Mouse (Mus musculus): ENCODE results near the gene Srl. TPM values are rescaled to one million over a fixed set of nuclear protein-coding genes. Genes with fewer than 3 reads are reported as not detected.
"Not testable (repeated sequence)": the region's sequence is repeated elsewhere in the genome, so short reads cannot be mapped to it uniquely, and the experiment has no call there.

The Srl gene
- total RNA-seq, 2 experiments from 2014 or later, result 35.9 to 108 TPM

DNA sequence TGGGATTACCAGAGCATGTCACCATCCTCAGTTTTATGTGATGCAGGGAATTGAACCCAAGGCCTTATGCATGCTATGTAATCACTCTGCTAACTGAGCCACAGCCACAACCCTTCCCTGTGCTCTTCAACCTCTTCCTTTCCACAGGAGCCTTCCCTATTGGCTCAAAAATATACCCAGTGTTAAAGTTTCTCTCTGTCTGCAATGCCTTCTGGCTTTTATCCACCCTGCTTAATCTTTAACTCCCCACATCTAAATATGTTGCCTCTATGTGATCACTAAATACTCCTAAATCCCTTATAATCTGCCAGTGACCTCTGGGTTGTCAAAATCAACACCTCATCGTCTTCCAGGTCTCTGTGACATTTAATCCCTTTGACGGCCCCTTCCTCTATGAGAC is 23.7 kb downstream of the Srl start:
- no peak for DNase-seq

GRCm38 (mm10) chr16:4514383-4514782 is 27.2 kb downstream of the Srl start:
- DNase-seq, result no peak

- peak; percentile 81 for DNase-seq
These were observed 28.8 kb downstream of the Srl start for GRCm38 (mm10) chr16:4512661-4513438.

DNA sequence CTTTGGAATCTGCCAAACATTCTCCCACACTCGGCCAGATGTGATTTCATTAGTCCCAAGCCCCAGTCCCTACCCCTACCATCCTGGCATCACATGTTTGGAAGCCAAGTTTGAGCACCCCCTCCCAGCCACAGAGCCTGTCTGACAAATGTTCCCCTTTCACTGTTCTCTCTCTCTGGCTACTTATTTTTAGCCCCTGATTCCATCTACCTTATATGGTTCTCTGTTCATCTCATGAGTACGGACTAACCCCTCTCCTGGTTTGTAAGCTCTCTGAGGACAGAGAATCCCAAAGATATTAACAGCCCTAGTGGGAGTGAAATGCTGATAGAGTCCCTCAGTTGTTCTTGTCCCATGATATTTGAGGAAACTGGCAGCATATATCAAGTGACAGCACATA is 30.2 kb downstream of the Srl start:
- no peak for DNase-seq

DNA sequence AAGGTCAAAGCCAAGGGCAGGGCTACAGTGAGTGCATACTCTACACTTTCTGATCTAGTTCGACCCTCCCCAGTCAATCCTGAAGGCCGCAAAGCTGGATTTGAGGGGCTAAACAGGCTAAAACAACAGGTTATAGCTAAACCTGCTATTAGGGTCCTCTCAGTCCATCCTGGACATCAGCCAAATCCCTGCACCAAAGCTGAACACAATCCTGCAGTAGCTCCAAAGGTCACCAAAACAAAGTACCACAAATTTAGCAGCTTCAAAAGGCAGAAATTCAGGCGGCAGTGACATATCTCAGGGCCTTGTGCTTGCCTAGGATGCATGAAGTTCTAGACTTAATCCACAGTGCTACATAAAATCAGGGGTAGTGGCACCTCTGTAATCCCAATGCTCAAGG is 35.4 kb downstream of the Srl start:
- no peak for DNase-seq

- DNase-seq, result no peak
These were observed 38.1 kb downstream of the Srl start for GRCm38 (mm10) chr16:4503495-4503894.

DNA sequence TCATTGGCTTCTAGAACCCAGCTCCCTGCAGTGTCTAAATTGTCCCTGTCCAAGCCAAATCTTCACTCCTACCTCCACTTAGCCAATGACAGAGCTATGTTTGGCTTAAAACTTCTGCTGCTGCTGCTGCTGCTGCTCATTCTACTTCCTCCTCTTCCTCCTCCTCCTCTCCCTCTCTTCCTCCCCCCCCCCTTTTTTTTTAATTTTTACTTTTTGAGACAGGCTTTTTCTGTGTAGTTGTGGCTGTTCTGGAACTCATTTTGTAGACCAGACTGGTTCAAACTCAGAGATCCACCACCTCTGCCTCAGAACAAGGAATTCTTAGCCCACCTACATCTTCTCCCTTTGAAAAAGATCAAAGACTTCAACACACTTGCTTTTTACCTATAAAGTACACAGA is 39.0 kb downstream of the Srl start:
- no peak for DNase-seq

DNA sequence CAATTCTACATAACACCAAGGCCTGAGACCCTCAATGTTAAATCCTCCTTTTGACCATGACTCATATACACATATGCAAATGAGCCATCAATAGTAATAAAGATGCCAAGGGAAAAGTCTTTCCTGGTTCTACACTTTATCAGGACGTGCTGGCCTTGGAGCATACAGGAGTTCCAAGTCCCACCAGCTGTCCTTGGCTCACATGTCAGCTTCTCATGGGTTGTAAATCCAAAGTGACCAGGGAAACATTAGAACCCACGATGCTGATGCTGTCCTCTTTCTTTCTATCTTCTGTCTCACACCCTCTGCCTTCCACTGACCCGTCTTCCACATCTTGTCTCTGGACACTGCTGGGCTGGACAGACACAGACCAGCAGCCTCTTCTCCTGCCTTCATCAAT is 39.9 kb downstream of the Srl start:
- no peak for DNase-seq

GRCm38 (mm10) chr16:4500598-4501385 is 40.8 kb downstream of the Srl start:
- DNase-seq, result peak; percentile 76

DNA sequence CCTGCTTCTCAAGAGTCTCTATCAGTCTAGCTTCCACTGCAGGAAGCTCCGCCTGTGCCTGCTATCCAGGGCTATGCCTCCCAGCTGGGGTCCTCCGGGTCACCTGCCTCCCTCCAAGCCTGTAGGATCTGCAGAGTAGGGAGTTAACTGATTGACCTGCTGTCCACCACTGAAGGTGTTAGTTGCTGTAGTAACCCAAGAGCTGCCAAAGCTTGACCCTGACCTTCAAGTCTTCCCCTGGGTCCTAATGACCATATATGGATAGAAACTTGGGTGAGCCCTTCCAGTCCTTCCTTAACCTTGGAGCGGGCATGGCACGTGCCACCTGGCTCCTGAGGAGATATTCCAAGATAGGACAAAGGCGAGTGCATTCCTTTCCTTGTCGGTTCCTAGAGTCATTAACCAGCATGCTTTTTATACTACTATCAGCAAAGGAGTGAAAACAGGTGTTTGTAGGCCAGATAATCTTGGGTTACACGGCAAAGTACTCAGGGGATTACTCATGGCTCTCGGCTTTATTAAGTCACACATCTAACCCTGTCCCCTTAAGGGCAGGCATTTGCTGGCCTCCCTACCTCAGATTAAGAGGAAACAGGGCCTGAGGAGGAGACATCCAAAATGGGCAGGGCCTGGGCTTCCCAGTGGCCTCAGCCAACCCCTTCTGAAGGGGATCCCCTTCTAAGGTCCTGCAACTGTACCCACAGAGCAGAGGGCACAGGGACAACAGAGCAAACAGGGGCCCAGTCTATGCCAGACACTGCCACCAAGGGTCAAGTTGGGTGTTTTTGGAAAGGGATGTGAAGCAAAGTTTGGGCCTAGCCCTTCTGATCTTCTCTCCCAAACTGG is 43.6 kb downstream of the Srl start:
- peak; percentile 59 for DNase-seq

DNA sequence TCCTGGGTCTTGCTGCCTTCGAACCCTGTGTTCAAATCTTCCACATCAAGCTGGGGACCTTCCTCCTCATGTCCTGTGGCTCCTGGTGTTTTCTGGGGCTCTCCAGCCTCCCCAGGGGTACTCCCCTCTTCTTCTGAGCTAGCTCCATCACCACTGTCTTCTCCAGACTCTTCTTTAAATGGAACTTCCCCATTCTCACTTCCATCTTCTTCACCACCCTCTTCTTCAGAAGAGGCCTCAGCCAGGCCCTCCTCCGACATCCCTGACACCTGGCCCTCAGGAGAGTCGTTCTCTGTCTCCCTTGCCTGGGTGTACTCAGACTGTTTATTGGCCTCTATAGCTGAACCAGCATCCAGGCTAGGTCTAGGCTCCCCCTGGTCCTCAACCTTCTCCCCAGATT is 45.1 kb downstream of the Srl start:
- DNase-seq, result no peak

- peak; percentile 58 for DNase-seq
These were observed 45.8 kb downstream of the Srl start for GRCm38 (mm10) chr16:4495861-4496260.

- no peak for DNase-seq
These were observed 48.6 kb downstream of the Srl start for GRCm38 (mm10) chr16:4492777-4493563.

DNA sequence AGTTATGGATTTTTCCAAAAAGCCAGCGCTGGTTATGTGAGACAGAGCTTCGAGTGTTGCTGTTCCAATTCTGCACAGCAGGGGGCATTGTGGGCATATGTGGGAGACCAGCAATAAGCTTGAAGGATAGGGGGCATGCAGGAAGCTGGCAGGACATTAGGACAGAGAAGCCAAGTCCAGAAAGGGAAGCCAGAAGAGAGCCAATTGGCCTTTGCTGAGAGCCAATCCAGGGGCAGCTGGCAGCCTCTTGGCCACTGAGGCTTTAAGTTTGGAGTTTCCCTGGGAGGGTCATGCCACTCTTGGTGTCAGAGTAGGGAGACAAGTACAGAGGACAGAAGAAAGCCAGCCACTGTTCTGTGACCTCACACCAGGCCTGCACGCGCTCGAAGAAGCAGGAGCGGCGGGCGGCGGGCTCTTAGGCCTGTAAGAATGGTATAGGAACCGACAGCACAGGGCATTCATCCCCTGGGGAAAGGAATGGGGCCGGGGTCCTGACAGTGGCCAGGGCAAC is 52.4 kb downstream of the Srl start:
- DNase-seq, result peak; percentile 96

GRCm38 (mm10) chr16:4480616-4481265 is 60.9 kb downstream of the Srl start:
- no peak for DNase-seq

- DNase-seq, result peak; percentile 37
These were observed 63.9 kb downstream of the Srl start for GRCm38 (mm10) chr16:4477591-4478215.

GRCm38 (mm10) chr16:4474882-4475803 is 66.5 kb downstream of the Srl start:
- DNase-seq, result peak; percentile 97

GRCm38 (mm10) chr16:4474040-4474881 is 67.4 kb downstream of the Srl start:
- DNase-seq, result not testable (repeated sequence)

All from adrenal gland, postnatal 10 days (tissue).